Mouse (Mus musculus) midbrain, embryonic 15.5 days (tissue): ENCODE data around the gene Scel. TPM values are rescaled to one million over a fixed set of nuclear protein-coding genes. Genes with fewer than 3 reads are reported as not detected.

Source experiments
- ATAC-seq: fragments of 200-750 bp; cut with Nextera tagmentation; replicated peaks from 2 replicates; pipeline ENCODE4 v1.8.0; 2017; ENCODE audit warnings: moderate TSS enrichment
- H3K27ac ChIP-seq: fragments of 300-500 bp; sonication (generic); 2 replicates; pipeline ENCODE4 v1.5.1; 2015; ENCODE audit warnings: mild to moderate bottlenecking, inconsistent platforms
- H3K27me3 ChIP-seq: fragments of 300-500 bp; sonication (generic); replicated peaks from 2 replicates; pipeline ENCODE4 v1.6.1; 2015; ENCODE audit warnings: inconsistent platforms
- H3K36me3 ChIP-seq: fragments of 300-500 bp; sonication (generic); replicated peaks from 2 replicates; pipeline ENCODE4 v1.6.1; 2015; ENCODE audit warnings: inconsistent platforms
- H3K4me1 ChIP-seq: fragments of 300-500 bp; sonication (generic); 2 replicates; pipeline ENCODE4 v1.6.1; 2015; ENCODE audit warnings: inconsistent platforms
- H3K4me2 ChIP-seq: fragments of 300-500 bp; sonication (generic); 2 replicates; pipeline ENCODE4 v1.6.1; 2015; ENCODE audit warnings: inconsistent platforms, mild to moderate bottlenecking, moderate library complexity
- H3K4me3 ChIP-seq: fragments of 300-500 bp; sonication (generic); 2 replicates; pipeline ENCODE4 v1.5.1; 2015; ENCODE audit warnings: mild to moderate bottlenecking, inconsistent platforms
- H3K9ac ChIP-seq: fragments of 300-500 bp; sonication (generic); 2 replicates; pipeline ENCODE4 v1.6.1; 2015; ENCODE audit warnings: mild to moderate bottlenecking, inconsistent platforms
- H3K9me3 ChIP-seq: fragments of 300-500 bp; sonication (generic); 2 replicates; pipeline ENCODE4 v1.6.1; 2016; ENCODE audit warnings: inconsistent platforms
- WGBS: fragments of 180-500 bp; shearing (Covaris S2); methylation state at CpG from one replicate; pipeline ENCODE4 v1.1.7; 2015; ENCODE audit warnings: mixed read lengths; 5-methylcytosine and 5-hydroxymethylcytosine counted together
- polyA plus RNA-seq: library from polyadenylated mRNA; unstranded; fragments of >200 nt; fragmentation: Nextera tagmentation; extraction: Ambion mirVana; gene quantifications from 2 replicates; pipeline ENCODE4 v1.2.1, GENCODE M21; 2015

The Scel gene
- polyA plus RNA-seq, 1 experiment from 2014 or later = 0.19 TPM

DNA sequence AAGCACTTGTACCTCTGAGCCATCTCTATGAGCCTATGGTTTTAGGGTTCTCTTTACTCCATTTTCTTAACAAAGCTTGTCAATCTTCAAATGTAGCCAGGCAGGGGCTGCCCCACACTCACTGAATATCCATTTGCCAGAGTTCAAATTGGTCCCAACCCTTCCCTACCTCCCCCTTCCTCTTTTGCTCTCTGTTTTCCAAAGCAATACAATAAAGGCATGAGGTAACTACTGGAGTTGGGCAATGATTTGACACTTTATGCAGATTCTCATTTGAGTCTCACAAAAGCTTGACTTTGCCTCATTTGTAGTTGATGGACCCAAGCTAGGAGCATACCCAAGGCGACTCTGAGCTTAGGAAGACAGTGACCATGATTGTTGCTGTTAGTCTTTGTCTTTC is 13.1 kb downstream of the Scel start:
- Histone ChIP-seq H3K4me1 (peaks cover 6% of the 10 kb centered on the region; the same call in 1 of the 2 replicates), H3K27ac (no peak overlapping the region), H3K4me2 (no peak overlapping the region), H3K27me3 (no peaks in the 10 kb centered on the region), H3K9ac (no peak overlapping the region), H3K9me3 (no peaks in the 10 kb centered on the region), H3K4me3 (no peak overlapping the region), H3K36me3 (no peaks in the 10 kb centered on the region)
- 91% methylated on average over 1 of the region's 1 CpGs for WGBS
- no peak for ATAC-seq

DNA sequence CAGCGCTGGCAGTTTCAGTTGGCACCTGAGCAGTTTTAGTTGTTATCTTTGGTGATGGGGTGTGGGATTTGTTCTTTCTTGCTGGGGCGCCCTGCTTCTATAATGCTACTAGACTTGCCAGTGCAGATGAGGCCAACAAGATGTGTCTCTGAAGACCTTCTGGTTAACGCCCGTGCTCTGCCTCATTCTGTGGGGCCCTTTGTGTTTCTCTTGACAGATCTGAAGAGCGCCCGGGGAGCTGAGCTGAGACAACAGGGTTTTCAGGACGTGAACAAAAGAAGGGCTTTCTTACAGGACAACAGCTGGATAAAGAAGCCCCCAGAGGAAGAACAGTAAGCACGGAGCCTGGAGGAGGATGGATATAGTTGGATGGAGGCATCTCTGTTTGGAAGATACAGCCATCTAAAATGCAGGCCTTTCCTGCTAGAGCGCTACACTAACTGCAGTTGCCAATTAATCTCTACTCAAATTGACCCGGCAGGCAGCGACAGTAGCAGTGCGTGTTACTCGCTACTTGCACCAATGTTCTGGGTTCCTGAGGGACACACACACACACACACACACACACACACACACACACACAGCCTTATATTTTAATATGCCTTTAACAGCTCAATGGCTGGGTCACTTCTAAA is 16.7 kb downstream of the Scel start:
- ATAC-seq = no peak
- 23% methylated on average over 13 of the region's 13 CpGs for WGBS
- Histone ChIP-seq H3K4me3 (no peak overlapping the region), H3K27ac (no peak overlapping the region), H3K4me2 (no peak overlapping the region), H3K27me3 (no peaks in the 10 kb centered on the region), H3K36me3 (no peaks in the 10 kb centered on the region), H3K9ac (no peak overlapping the region), H3K4me1 (peaks cover 6% of the 10 kb centered on the region; the same call in 1 of the 2 replicates), H3K9me3 (no peaks in the 10 kb centered on the region)

DNA sequence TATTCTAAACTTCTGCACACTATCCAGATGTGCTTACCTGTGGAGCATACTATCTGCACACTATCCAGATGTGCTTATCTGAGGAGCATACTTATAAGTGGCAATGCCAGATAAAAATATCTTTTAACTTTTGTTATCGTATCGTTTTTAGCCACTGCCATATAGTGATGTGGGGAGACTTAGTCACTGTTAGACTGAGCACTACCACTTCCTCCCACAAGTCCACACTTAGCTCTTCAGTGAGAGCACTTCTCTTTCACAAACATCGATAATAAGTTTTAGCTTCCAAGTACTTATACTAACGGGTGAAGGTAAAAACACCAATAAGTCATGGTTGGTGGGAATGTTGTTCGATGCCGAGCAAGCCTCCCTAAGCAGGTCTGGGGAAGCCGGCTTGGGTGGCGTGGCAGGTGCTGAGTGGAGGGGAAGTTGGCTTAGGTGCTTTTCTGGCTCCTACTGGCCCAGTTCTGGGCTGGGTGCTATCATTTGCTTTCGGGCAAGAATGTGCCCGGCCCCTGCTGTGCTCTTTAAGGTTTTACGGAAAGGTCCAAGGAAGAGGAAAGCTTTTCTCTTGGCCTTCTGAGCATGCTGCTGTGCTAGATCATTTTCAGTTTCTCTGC is 18.7 kb downstream of the Scel start:
- no peak for ATAC-seq
- H3K4me2 ChIP-seq = no peak overlapping the region
- no peaks in the 10 kb centered on the region for H3K36me3 ChIP-seq
- no peak overlapping the region for H3K27ac ChIP-seq
- 95% methylated on average over 11 of the region's 11 CpGs for WGBS
- H3K9me3 ChIP-seq = no peaks in the 10 kb centered on the region
- no peaks in the 10 kb centered on the region for H3K27me3 ChIP-seq
- H3K4me3 ChIP-seq = no peak overlapping the region
- no peak overlapping the region for H3K9ac ChIP-seq
- peaks cover 6% of the 10 kb centered on the region; the same call in 1 of the 2 replicates for H3K4me1 ChIP-seq

DNA sequence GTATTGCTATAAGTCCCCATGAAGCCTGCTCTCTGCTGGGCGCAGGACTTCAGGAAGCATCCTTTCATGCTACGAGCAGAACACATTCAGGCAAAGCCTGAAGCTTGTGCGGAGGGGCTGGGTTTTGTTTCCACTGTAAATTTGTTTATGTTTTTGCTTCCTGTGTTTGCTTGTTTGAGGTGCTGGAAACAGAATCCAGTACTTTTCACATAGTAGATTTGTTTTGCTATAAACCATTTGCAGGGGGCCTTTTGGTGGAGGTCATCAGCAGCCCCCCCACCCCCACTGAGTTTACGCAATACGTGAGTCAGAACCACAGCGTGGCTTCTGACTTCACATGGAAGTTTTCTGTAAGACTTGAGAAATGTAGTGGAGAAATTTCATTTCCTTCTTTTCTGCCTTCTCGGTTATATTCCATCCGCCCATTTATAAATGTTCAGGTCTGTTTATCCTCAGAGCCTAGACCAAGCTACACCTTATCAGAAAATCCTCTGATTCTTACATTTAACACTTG is 22.4 kb downstream of the Scel start:
- Histone ChIP-seq H3K9me3 (no peaks in the 10 kb centered on the region), H3K27ac (no peak overlapping the region), H3K27me3 (no peaks in the 10 kb centered on the region), H3K36me3 (no peaks in the 10 kb centered on the region), H3K4me3 (no peak overlapping the region), H3K4me1 (no peaks in the 10 kb centered on the region), H3K9ac (no peak overlapping the region), H3K4me2 (no peak overlapping the region)
- 87% methylated on average over 8 of the region's 8 CpGs for WGBS
- ATAC-seq = no peak

DNA sequence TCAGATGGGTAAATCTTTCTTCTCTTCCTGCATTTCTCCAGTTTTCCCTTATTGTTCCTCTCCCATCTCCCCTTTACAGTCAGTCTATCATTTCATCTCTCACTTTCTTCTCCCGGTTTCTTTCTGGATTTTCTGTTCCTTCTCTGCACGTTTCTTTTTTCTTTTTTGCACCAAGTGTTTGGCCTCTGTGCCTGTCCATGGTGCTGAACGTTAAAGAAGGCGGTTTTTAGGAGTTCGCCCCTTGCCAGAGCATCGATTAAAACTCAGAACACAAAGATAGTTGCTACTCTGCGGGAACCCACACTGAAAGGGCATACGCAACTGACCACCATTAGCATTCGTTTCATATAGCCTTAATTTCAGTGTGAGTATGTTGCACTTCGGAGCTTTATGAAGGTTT is 23.2 kb downstream of the Scel start:
- Histone ChIP-seq H3K4me2 (no peak overlapping the region), H3K4me1 (no peaks in the 10 kb centered on the region), H3K4me3 (no peak overlapping the region), H3K9ac (no peak overlapping the region), H3K27me3 (no peaks in the 10 kb centered on the region), H3K36me3 (no peaks in the 10 kb centered on the region), H3K9me3 (no peaks in the 10 kb centered on the region), H3K27ac (no peak overlapping the region)
- ATAC-seq = no peak
- 46% methylated on average over 10 of the region's 10 CpGs for WGBS

DNA sequence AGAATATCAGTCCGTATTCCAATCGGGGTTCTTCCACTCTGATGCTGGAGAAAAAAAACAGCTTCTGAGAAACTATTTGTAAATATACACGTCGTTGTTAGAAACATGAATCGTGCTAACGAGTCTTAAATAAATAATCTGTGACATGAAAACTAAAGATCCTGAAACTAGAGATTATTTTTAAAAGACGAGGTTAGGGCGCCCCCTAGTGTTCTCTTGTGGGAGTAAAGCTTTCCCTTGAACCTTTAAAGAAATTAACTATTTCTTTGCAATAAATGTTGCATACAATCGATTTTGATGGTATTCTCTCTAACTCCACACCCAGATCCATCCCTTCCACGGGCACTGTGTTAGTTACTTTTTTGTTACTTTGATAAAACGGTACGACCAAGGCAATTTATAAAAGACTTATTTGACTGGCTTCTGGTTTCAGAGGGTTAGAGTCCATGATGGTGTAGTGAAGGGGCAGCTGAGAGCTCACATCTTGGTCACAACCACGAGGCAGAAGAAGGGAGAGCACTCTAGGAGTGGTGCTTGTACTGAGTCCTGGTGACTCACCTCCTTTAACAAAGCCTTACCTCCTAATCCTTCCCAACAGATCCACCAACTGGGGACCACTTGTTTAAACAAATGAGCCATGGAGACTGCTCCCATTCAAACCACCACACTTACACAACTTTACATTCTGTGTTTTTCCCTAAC is 24.4 kb downstream of the Scel start:
- H3K9me3 ChIP-seq = no peaks in the 10 kb centered on the region
- no peaks in the 10 kb centered on the region for H3K27me3 ChIP-seq
- H3K27ac ChIP-seq = no peak overlapping the region
- 0 out of 2 replicates have a peak overlapping the region, but pooled peaks have one; percentile 21 for H3K4me2 ChIP-seq
- 15% methylated on average over 13 of the region's 13 CpGs for WGBS
- no peak overlapping the region for H3K4me3 ChIP-seq
- no peaks in the 10 kb centered on the region for H3K4me1 ChIP-seq
- no peaks in the 10 kb centered on the region for H3K36me3 ChIP-seq
- ATAC-seq = peak; percentile 65
- no peak overlapping the region for H3K9ac ChIP-seq

DNA sequence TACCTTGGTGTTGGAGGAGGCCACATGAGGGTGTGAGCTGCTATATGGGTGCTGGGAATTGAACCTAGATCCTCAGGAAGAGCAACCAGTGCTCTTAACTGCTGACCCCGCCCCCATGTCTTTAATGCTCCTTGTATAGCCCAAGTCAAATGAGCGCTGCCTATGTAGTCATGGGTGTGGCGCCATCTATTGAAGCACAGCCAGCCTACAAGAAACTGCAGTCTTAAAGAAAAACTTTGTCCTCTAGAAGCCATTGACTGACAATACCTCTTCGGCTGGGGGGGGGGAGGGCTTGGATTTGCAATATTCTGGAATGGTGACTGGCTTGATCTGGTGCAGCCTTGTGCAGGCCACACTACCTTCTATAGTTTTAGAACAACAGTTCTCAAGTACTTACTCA is 26.7 kb downstream of the Scel start:
- H3K27me3 ChIP-seq = no peaks in the 10 kb centered on the region
- WGBS = 59% methylated on average over 4 of the region's 4 CpGs
- no peak overlapping the region for H3K4me2 ChIP-seq
- H3K9me3 ChIP-seq = no peaks in the 10 kb centered on the region
- H3K27ac ChIP-seq = no peak overlapping the region
- H3K4me1 ChIP-seq = no peaks in the 10 kb centered on the region
- no peaks in the 10 kb centered on the region for H3K36me3 ChIP-seq
- no peak for ATAC-seq
- no peak overlapping the region for H3K9ac ChIP-seq
- H3K4me3 ChIP-seq = no peak overlapping the region

DNA sequence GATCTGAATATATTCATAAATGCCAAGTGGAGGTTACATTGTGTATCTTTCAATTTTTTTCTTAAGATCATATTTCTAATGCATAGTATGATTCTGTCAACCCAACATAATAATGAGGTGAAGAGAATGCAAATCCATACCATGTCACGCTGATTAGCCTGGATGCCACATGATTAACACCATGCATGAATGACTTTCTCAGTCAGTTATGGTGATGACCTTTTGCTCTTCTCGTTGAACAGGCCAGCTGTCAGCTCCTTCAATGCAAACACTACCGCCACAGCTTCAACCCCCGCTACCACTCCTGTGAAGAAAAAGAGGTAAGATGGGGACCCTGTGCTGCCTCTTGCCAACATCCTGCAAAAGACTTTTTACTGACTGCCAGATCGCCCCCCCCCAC is 28.5 kb downstream of the Scel start:
- Histone ChIP-seq H3K4me2 (no peak overlapping the region), H3K4me3 (no peak overlapping the region), H3K4me1 (peaks cover 10% of the 10 kb centered on the region; the same call in 1 of the 2 replicates), H3K9me3 (no peaks in the 10 kb centered on the region), H3K9ac (no peak overlapping the region), H3K27me3 (no peaks in the 10 kb centered on the region), H3K27ac (no peak overlapping the region), H3K36me3 (no peaks in the 10 kb centered on the region)
- 48% methylated on average over 5 of the region's 5 CpGs for WGBS
- ATAC-seq = no peak

DNA sequence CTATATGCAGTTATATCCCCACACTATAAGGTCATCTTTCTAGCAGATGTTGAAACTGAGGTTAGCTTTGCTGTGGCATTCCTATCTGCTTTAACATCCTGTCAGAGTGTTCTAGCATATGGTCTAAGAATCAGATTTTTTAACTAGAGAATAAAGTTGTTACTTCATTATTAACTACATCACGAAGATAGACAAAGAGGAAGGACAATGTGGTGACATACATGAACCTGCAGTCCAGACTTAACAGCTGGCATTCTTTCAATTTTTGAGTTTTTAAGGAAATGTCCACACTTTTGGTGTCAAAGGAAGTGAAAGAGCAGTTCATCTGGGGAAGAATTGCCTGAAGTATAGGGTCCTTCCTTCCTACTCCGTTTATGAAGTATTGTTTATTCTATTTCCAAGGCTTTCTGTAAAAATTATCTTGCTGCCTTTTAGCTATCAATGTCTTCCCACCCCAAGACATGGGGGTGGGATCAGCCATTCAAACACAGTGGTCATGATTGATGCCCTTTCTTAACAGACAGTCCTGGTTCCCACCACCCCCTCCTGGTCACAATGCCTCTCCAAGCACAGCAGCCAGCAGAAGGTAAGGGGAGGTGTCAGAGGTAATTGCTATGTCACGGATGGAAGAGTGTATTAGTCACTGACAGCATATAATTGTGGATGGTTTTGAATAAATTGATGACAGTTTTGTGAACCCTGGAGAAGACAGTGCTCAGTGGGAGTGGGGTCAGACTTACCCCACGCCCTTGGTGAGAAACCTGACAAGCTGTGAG is 30.4 kb downstream of the Scel start:
- no peak overlapping the region for H3K4me2 ChIP-seq
- ATAC-seq = 0 out of 2 replicates have a peak, but pooled peaks have one; percentile 31
- no peak overlapping the region for H3K27ac ChIP-seq
- no peaks in the 10 kb centered on the region for H3K27me3 ChIP-seq
- no peak overlapping the region for H3K9ac ChIP-seq
- H3K4me1 ChIP-seq = peaks cover 10% of the 10 kb centered on the region; the same call in 1 of the 2 replicates
- no peaks in the 10 kb centered on the region for H3K9me3 ChIP-seq
- no peak overlapping the region for H3K4me3 ChIP-seq
- H3K36me3 ChIP-seq = no peaks in the 10 kb centered on the region
- 60% methylated on average over 4 of the region's 4 CpGs for WGBS

DNA sequence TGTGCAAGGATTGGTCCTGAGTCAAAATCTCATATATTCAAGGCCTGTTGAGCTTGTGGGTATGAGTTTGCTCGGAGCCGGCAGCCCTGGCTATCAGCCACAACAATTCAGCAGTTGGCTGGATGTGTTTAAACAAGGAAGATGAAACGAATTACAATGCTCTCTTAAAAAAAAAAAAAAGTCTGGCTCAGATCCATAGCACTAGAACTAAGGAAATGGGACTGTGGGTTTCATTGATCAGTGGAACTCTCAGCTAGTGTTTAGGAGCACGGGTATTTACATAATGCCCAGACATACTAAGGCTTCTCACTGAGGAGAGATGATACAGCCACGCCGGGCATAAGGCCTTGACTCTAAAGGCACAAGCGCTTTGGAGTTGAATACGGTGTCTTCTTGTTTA is 32.6 kb downstream of the Scel start:
- ATAC-seq = peak; percentile 35; the same call in 1 of the 2 replicates
- WGBS = 44% methylated on average over 8 of the region's 8 CpGs
- H3K27me3 ChIP-seq = no peaks in the 10 kb centered on the region
- H3K36me3 ChIP-seq = no peaks in the 10 kb centered on the region
- H3K27ac ChIP-seq = 0 out of 2 replicates have a peak overlapping the region, but pooled peaks have one; percentile 34
- 0 out of 2 replicates have a peak overlapping the region, but pooled peaks have one; percentile 4 for H3K4me2 ChIP-seq
- H3K9ac ChIP-seq = no peak overlapping the region
- peaks cover 10% of the 10 kb centered on the region; the same call in 1 of the 2 replicates for H3K4me1 ChIP-seq
- no peak overlapping the region for H3K4me3 ChIP-seq
- no peaks in the 10 kb centered on the region for H3K9me3 ChIP-seq

DNA sequence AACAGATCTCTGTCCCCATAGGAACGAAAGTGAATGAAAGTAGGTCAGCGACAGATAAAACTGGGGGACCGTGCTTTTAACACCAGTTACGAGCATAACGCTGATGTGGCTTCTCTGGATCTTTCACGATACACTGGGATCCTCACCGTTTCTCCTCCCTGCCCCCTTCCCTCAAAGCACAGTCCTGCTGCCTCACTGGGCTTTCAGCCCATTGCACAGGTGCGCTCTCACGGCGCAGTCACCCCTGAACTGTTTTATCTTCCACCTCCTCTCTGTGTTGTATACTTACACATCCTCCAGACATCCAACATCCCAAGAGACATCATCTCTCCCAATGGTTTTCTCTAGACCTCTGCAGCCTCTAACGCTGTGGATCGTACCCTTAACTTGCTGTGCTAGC is 33.1 kb downstream of the Scel start:
- peak; percentile 9; the same call in 1 of the 2 replicates for ATAC-seq
- no peak overlapping the region for H3K4me3 ChIP-seq
- WGBS = 74% methylated on average over 12 of the region's 12 CpGs
- H3K9me3 ChIP-seq = no peaks in the 10 kb centered on the region
- peaks cover 10% of the 10 kb centered on the region; the same call in 1 of the 2 replicates for H3K4me1 ChIP-seq
- H3K9ac ChIP-seq = no peak overlapping the region
- no peak overlapping the region for H3K27ac ChIP-seq
- 0 out of 2 replicates have a peak overlapping the region, but pooled peaks have one; percentile 4 for H3K4me2 ChIP-seq
- no peaks in the 10 kb centered on the region for H3K27me3 ChIP-seq
- no peaks in the 10 kb centered on the region for H3K36me3 ChIP-seq

DNA sequence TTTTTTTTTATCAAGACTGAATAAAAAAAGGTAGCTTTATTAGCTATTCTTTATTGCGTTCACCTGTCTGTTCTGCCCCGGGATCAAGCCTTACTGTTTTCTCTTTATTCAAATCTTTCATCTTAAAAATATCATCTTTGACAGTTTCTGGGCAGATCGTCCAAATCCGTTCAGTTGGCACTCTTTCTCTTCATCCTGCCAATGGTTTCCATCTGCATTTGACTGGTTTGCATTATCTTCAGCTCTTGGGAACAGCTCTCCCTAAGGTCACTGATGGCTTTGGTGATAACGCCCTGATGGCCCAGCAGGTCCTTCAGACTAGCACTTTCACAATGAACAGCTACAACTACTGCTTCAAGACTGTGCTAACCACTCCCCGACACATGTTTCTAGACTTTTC is 35.1 kb downstream of the Scel start:
- H3K4me3 ChIP-seq = no peak overlapping the region
- no peak overlapping the region for H3K27ac ChIP-seq
- H3K9me3 ChIP-seq = no peaks in the 10 kb centered on the region
- no peaks in the 10 kb centered on the region for H3K36me3 ChIP-seq
- H3K9ac ChIP-seq = no peak overlapping the region
- H3K4me2 ChIP-seq = no peak overlapping the region
- H3K27me3 ChIP-seq = no peaks in the 10 kb centered on the region
- peaks cover 25% of the 10 kb centered on the region for H3K4me1 ChIP-seq
- 89% methylated on average over 6 of the region's 6 CpGs for WGBS
- no peak for ATAC-seq
